Mouse (Mus musculus) cortical plate, adult 2 months (tissue): ENCODE data around the gene Oscp1.

ENCODE experiments used
- CTCF ChIP-seq: fragments of 200-500 bp; IDR thresholded peaks from 2 replicates; pipeline ENCODE4 v1.5.1; 2011; ENCODE audit warnings: mild to moderate bottlenecking, control low read depth, low read length; ENCODE audit not compliant: insufficient read depth; ENCODE audit errors: extremely low read depth
- POLR2A ChIP-seq: fragments of 200-500 bp; IDR thresholded peaks from 2 replicates; pipeline ENCODE4 v1.6.1; 2011; ENCODE audit warnings: mild to moderate bottlenecking, low read length, control low read depth; ENCODE audit not compliant: insufficient read depth; ENCODE audit errors: extremely low read depth

DNA sequence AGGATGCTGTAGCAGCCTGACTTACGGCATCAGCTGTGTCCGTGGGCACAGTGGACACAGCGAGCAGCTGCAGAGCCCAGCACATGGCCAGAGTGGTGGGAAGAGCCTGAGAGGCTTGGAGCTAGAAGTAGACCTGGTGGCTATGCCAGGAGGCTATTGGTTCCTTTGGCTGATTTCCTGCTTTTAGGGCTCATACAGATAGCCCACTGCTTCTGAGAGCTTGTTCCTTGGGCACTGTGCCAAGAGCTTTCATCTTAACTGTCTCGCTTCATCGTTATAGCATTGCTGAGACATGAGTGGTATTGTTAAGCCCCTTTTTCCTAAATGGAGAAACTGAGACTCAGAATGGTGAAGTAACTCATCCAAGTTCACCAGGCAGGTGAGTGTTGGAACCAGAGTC lies 32.6 kb upstream of the Oscp1 start:
- TF ChIP-seq CTCF: no peak
- no peak for TF ChIP-seq POLR2A
